Mouse (Mus musculus) naive thymus-derived CD4-positive, alpha-beta T cell, adult 5 months (primary cell): ENCODE measurements around the gene Lmo4. TPM values are rescaled to one million over a fixed set of nuclear protein-coding genes. Genes with fewer than 3 reads are reported as not detected.

Experiments used
- polyA plus RNA-seq: library from polyadenylated mRNA; unstranded; fragments of 100-300 nt; shearing (Covaris generic); gene quantifications from one replicate; pipeline ENCODE4 v1.2.1, GENCODE M21; 2017

Lmo4 gene
- 22.9 TPM for polyA plus RNA-seq

GRCm38 (mm10) chr3:144204413-144205311 lies at the start of gene Lmo4:
Lmo4 (minus strand) TSS chr3:144205220.

